Mouse (Mus musculus) gastrocnemius, postnatal 4 days (tissue): Measurements from ENCODE around the gene Ssu72. TPM values are rescaled to one million over a fixed set of nuclear protein-coding genes. Genes with fewer than 3 reads are reported as not detected.
"Not testable (repeated sequence)": the region's sequence is repeated elsewhere in the genome, so short reads cannot be mapped to it uniquely, and the experiment has no call there.

Experiments
- DNase-seq, 2 experiments: peaks; one replicate each; pipeline ENCODE4 v3.0.0; 2021 to 2022; ENCODE audit warnings: low spot score in 2 of 2, mixed read lengths in 2 of 2
- long read RNA-seq, 2 experiments: library from polyadenylated mRNA; stranded (forward); transcript quantifications; one replicate each; pipeline ENCODE4 v2.0.0; 2021
- total RNA-seq, 2 experiments: library from RNA; stranded (reverse); gene quantifications; 2 replicates each; pipeline ENCODE4 v1.2.3; 2021

The Ssu72 gene
- total RNA-seq = 10 to 100 TPM; 61.5 to 63.0 TPM
- long read RNA-seq, experiment 1, transcript Ssu72-203 (2 exons, 1,555 nt) = minor isoform, 10 of 89 reads
- long read RNA-seq, experiment 1, transcript Ssu72-201 (5 exons, 1,472 nt) = major isoform, 64 of 89 reads
- long read RNA-seq, experiment 1, partial matches to known transcripts = 7 of 89 reads
- long read RNA-seq, experiment 1, other reads (novel, unspliced or antisense) = 4 of 89 reads
- long read RNA-seq, experiment 2, transcript Ssu72-201 (5 exons, 1,472 nt) = major isoform, 72 of 89 reads
- long read RNA-seq, experiment 2, partial matches to known transcripts = 8 of 89 reads
- long read RNA-seq, experiment 2, other reads (novel, unspliced or antisense) = 1 of 89 reads

- peak; percentile 89 to 93 for DNase-seq
These were observed at the start of gene Ssu72 for GRCm38 (mm10) chr4:155704721-155705591. Gene Ssu72 (plus strand): TSS chr4:155704800.

DNA sequence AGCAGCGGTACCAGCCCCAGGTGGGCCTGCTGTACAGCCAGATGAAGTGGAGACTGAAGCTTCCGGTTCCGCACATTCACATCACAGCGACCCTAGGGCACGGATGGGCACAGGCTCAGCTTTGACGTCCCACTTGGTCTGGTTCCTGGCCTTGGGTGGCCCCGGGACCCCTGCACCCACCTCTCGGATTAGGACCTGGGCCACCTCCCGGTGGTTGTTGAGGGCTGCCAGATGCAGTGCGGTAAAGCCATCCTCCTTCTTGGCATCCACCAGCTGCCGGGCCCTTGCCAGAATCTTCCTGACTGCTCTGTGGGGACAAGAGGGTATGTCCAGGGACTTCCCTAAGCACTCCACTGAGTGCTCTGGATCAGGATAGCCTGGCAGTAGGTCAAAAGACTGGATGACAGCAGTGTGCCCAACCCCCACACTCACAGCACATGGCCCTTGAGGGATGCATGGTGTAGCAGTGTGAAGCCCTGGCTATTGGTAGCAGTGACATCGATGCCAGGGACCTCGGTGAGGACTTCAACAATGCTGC lies 48.3 kb upstream of the Ssu72 start:
- no peak for DNase-seq

GRCm38 (mm10) chr4:155658961-155659360 lies 45.6 kb upstream of the Ssu72 start:
- DNase-seq = peak in 1 of 2 experiments; percentile 23

GRCm38 (mm10) chr4:155660641-155661040 lies 44.0 kb upstream of the Ssu72 start:
- no peak for DNase-seq

DNA sequence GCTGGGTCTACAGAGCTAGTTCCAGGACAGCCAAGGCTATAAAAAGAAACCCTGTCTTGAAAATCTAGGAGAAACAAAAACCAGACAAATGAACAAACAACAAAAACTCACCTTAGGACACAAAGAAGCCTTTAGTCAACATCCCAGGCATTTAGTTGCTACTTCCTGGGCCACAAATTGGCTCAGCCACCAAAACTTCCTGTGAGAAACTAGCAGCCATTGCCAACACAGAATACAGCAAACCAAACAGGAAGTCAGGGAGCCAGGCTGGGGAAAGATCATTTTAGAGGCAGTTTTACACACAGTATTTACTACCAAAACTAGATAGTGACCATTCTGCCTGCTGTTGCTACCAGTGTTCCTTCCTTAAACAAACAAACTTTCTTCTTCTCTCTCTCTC lies 37.7 kb upstream of the Ssu72 start:
- no peak for DNase-seq

- DNase-seq = peak; percentile 90 to 98
These were observed 35.7 kb upstream of the Ssu72 start, which contains the start of gene Mib2 for GRCm38 (mm10) chr4:155668689-155669597. Gene Mib2 (minus strand): TSS chr4:155669198.

- no peak for DNase-seq
These were observed 35.0 kb upstream of the Ssu72 start for GRCm38 (mm10) chr4:155669598-155670075.

GRCm38 (mm10) chr4:155670236-155670635 lies 34.4 kb upstream of the Ssu72 start:
- not testable (repeated sequence) for DNase-seq

DNA sequence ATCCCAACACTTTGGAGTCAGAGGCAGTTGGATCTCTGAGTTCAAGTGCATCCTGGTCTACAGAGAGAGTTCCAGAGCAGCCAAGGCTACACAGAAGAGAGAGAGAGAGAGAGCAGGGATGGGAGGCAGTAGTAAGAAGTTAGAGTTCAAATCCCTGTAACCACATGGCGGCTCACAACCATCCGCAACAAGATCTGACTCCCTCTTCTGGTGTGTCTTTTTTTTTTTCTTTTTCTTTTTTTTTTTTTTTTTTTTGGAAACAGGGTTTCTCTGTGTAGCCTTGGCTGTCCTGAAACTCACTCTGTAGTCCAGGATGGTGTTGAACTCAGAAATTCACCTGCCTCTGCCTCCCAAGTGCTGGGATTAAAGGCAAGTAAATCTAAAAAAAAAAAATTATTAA lies 32.5 kb upstream of the Ssu72 start:
- DNase-seq = no peak

- no peak for DNase-seq
These were observed 28.6 kb upstream of the Ssu72 start for GRCm38 (mm10) chr4:155675991-155676390.

- not testable (repeated sequence) for DNase-seq
These were observed 20.8 kb upstream of the Ssu72 start for GRCm38 (mm10) chr4:155683670-155684277.

GRCm38 (mm10) chr4:155687764-155688163 lies 16.8 kb upstream of the Ssu72 start:
- DNase-seq = not testable (repeated sequence)

GRCm38 (mm10) chr4:155690571-155691375 lies 13.8 kb upstream of the Ssu72 start:
- DNase-seq = no peak

DNA sequence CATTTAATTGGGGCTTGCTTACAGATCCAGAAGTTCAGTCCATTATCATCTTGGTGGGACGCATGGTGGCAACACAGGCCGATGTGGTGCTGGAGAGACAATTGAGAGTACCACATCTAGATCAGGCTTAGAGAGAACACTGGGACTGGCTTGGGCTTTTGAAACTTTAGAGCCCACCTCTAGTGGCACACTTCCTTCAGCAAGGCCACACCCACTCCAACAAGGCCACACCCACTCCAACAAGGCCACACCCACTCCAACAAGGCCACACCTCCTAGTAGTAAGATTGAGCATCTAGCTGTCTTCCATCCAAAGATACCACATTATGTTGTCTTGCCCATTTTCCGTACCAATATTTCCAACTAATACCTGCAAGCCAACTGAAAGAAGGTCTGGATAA lies 12.2 kb upstream of the Ssu72 start:
- no peak for DNase-seq

DNA sequence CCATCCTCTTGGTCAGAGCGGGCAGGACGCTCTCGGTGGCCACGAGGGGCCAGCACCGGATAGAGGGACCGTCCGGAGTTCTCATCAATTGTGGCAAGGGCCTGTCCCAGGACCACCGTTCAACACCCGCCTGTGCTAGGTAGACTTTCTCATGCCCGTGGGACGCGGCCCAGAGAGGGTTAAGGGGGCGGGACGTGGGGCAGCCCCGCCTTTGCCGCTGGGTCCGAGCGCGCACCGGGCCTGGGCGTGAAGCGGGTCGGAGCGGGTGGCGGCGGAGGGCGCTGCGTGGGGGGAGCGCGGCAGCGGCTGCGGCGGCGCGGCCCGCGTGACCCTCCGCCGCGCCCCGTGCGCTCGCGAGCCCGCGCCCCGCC lies 10.5 kb upstream of the Ssu72 start, which contains the start of gene Fndc10:
Gene Fndc10, plus strand, starts transcription at position 232 of the 371 bp plus-strand sequence.
- peak in 1 of 2 experiments; percentile 69 for DNase-seq

- peak; percentile 54 to 70 for DNase-seq
These were observed 9.9 kb upstream of the Ssu72 start for GRCm38 (mm10) chr4:155694482-155695401.

- DNase-seq = no peak
These were observed 9.0 kb upstream of the Ssu72 start for GRCm38 (mm10) chr4:155695531-155696062.
